Mouse (Mus musculus) hindbrain, embryonic 11.5 days (tissue): Measurements from ENCODE around the gene Rab3c. TPM values are rescaled to one million over a fixed set of nuclear protein-coding genes. Genes with fewer than 3 reads are reported as not detected.

ENCODE experiments used
- ATAC-seq: fragments of 200-750 bp; cut with Nextera tagmentation; 2 replicates; pipeline ENCODE4 v1.8.0; 2017; ENCODE audit warnings: mild to moderate bottlenecking, moderate TSS enrichment, moderate library complexity; ENCODE audit not compliant: low FRiP score
- DNase-seq: peaks from one replicate; pipeline ENCODE4 v3.0.0-alpha.2; 2015; ENCODE audit warnings: low spot score
- H3K27ac ChIP-seq: fragments of 300-500 bp; sonication (generic); 2 replicates; pipeline ENCODE4 v1.5.1; 2014; ENCODE audit warnings: mild to moderate bottlenecking, low read depth, low read length
- H3K27me3 ChIP-seq: fragments of 300-500 bp; sonication (generic); 2 replicates; pipeline ENCODE4 v1.6.1; 2014; ENCODE audit warnings: mild to moderate bottlenecking, low read length, moderate library complexity, mixed read lengths; ENCODE audit not compliant: control insufficient read depth, insufficient read depth
- H3K36me3 ChIP-seq: fragments of 300-500 bp; sonication (generic); 2 replicates; pipeline ENCODE4 v1.6.1; 2014; ENCODE audit warnings: mild to moderate bottlenecking, low read length, moderate library complexity, mixed read lengths; ENCODE audit not compliant: control insufficient read depth, insufficient read depth
- H3K4me1 ChIP-seq: fragments of 300-500 bp; sonication (generic); replicated peaks from 2 replicates; pipeline ENCODE4 v1.6.1; 2014; ENCODE audit warnings: low read length, mixed read lengths; ENCODE audit not compliant: control insufficient read depth, insufficient read depth
- H3K4me2 ChIP-seq: fragments of 300-500 bp; sonication (generic); replicated peaks from 2 replicates; pipeline ENCODE4 v1.6.1; 2014; ENCODE audit warnings: mild to moderate bottlenecking, low read depth, low read length
- H3K4me3 ChIP-seq: fragments of 300-500 bp; sonication (generic); 2 replicates; pipeline ENCODE4 v1.5.1; 2014; ENCODE audit warnings: low read depth, low read length
- H3K9ac ChIP-seq: fragments of 300-500 bp; sonication (generic); 2 replicates; pipeline ENCODE4 v1.6.1; 2014; ENCODE audit warnings: low read depth, low read length
- H3K9me3 ChIP-seq: fragments of 300-500 bp; sonication (generic); 2 replicates; pipeline ENCODE4 v1.6.1; 2016; ENCODE audit warnings: low read length; ENCODE audit not compliant: control insufficient read depth
- WGBS: fragments of 180-500 bp; shearing (Covaris S2); extraction: QIAGEN DNeasy Blood & Tissue Kit; methylation state at CpG from one replicate; pipeline ENCODE4 v1.1.7; 2014; 5-methylcytosine and 5-hydroxymethylcytosine counted together
- polyA plus RNA-seq: library from polyadenylated mRNA; unstranded; fragments of >200 nt; fragmentation: Nextera tagmentation; extraction: Ambion mirVana; gene quantifications from 2 replicates; pipeline ENCODE4 v1.2.1, GENCODE M21; 2014

Rab3c gene
- polyA plus RNA-seq, 1 experiment from 2014 or later: 60.1 TPM

DNA sequence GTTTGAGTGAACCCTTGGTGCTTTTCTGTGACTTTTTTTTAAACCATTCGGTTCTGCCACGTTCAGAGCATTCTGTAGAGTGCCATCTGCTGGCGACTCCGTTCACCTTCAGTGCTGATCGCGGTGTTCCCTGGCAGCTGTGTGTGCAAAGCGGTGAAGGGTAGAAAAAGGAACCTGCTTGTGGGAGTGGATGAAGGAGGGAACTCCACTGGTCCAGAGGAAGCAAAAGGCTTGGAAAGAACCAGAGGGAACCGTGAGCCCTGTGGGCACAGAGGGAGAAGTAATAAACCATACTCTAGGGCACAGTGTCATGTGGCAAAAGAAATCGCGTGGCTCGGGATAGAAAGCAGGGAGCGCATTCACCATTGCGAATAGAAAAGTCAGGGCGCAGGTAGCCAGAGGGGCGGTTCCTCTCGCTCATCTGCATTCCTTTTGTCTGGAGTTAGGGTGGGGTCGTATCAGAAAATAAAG, 262.3 kb downstream of the Rab3c start:
- Histone ChIP-seq H3K36me3 (no peaks in the 10 kb centered on the region), H3K4me2 (peak overlapping the region; percentile 86), H3K27ac (0 out of 2 replicates have a peak overlapping the region, but pooled peaks have one; percentile 47), H3K4me3 (peak overlapping the region; percentile 35), H3K9ac (peak overlapping the region; percentile 65), H3K9me3 (no peaks in the 10 kb centered on the region), H3K27me3 (no peaks in the 10 kb centered on the region), H3K4me1 (no peaks in the 10 kb centered on the region)
- WGBS: 1% methylated on average over 17 of the region's 17 CpGs
- peak; percentile 67 for ATAC-seq
- DNase-seq: peak; percentile 90

DNA sequence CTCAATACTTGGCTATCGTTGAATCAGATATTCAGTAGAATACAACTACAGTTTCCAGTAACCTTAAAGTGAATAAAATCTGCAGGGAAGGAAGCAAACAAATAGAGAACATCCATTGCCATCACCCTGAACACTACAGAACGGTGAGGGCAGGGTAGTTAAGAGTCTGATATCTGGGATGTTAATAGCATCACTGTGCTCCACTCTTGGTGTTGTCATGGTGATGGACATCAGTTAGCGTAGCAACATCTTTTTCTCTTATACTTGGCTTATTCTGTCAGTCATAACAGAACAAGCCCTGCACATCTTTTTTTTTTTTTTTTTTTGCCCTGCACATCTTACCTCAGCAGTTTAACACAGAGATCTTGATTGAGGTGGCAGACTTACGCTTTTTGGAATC, 268.8 kb downstream of the Rab3c start:
- Histone ChIP-seq H3K9ac (no peak overlapping the region), H3K4me3 (no peak overlapping the region), H3K4me2 (no peak overlapping the region), H3K36me3 (no peaks in the 10 kb centered on the region), H3K4me1 (no peaks in the 10 kb centered on the region; the same call in 1 of the 2 replicates), H3K27me3 (no peaks in the 10 kb centered on the region), H3K27ac (no peak overlapping the region), H3K9me3 (no peaks in the 10 kb centered on the region)
- no peak for ATAC-seq
- no peak for DNase-seq
- 85% methylated on average over 4 of the region's 4 CpGs for WGBS

DNA sequence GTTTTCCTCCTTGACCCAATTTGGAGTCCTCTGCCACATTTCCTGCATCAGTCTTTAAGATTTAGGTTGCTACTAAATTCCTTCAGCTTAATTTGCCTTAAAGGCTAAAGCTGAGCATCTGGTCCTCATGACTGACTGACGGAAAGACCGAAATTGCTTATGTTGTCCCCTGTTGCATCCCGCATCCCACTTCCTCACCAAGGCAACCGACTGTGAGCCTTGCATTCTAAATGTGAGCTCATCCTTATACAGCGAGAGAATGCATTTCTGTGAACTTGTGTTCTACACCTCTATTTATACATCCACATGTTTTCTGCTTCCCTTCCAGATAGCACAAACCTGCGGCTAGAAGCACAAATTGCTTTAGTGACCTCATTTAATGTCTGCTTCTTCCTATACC, 269.9 kb downstream of the Rab3c start:
- Histone ChIP-seq H3K4me1 (no peaks in the 10 kb centered on the region; the same call in 1 of the 2 replicates), H3K9ac (no peak overlapping the region), H3K4me3 (no peak overlapping the region), H3K27me3 (no peaks in the 10 kb centered on the region), H3K9me3 (no peaks in the 10 kb centered on the region), H3K4me2 (no peak overlapping the region), H3K36me3 (no peaks in the 10 kb centered on the region), H3K27ac (no peak overlapping the region)
- no peak for ATAC-seq
- 69% methylated on average over 6 of the region's 6 CpGs for WGBS
- no peak for DNase-seq

DNA sequence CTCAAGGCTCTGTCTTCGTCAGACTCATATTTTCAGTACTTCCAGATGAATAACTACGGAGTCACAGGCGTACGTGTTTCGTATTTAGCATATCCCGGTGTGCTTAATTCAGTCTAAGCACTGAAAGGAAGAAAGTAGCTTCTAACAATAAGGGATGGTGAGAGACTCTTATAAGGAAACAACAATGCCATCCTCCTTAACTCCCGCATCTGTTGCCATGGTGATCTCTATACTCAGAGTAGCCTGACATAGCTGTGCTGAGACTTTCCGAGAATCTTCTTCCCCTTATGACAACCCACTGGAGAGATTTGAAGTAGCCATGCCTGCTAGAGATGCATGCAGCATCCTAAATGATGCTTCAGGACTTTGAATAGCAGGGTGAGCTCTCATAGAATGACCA, 272.3 kb downstream of the Rab3c start:
- Histone ChIP-seq H3K27me3 (no peaks in the 10 kb centered on the region), H3K4me3 (no peak overlapping the region), H3K36me3 (no peaks in the 10 kb centered on the region), H3K4me1 (no peaks in the 10 kb centered on the region; the same call in 1 of the 2 replicates), H3K9ac (no peak overlapping the region), H3K9me3 (no peaks in the 10 kb centered on the region), H3K4me2 (no peak overlapping the region), H3K27ac (no peak overlapping the region)
- 42% methylated on average over 8 of the region's 8 CpGs for WGBS
- ATAC-seq: no peak
- peak; percentile 30 for DNase-seq

DNA sequence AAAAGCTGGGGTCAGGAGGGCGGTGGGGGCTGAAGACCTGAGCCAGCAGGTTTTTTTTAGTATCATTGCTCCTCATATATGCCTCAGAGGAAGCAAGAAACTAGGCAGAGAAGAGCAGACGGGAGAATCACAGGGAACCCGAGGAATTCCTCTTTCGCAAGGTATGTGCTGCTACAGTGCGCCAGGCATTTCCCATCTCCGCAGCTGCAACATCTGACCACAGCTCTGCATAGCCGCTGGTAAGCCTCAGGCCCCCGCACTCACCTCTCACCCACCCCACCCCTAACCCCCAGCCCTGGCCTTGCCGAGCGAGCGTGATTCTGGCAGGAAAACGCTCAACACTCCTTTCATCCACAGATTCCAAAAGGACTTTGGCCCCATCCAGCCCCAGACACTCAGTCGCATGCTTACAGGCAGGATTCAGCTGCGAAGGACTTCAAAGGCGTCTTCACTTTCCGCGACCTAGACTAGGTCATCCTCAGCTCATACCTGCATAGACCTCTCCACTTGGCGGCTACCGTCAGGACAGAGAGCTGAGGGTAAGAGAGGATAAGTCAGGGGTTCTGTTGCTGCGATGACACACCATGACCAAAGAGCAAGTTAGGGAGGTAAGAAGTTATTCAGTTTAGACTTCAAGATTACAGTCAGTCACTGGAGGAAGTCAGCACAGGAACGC, 274.6 kb downstream of the Rab3c start:
- H3K27me3 ChIP-seq: no peaks in the 10 kb centered on the region
- H3K9me3 ChIP-seq: no peaks in the 10 kb centered on the region
- H3K36me3 ChIP-seq: no peaks in the 10 kb centered on the region
- 45% methylated on average over 21 of the region's 21 CpGs for WGBS
- no peak overlapping the region for H3K9ac ChIP-seq
- no peak overlapping the region for H3K4me3 ChIP-seq
- DNase-seq (no peak), ATAC-seq (no peak)
- H3K4me1 ChIP-seq: no peaks in the 10 kb centered on the region; the same call in 1 of the 2 replicates
- H3K4me2 ChIP-seq: no peak overlapping the region
- H3K27ac ChIP-seq: no peak overlapping the region

Other genes starting within 250 kb of the Rab3c start
- gene Gapt, start 76.2 kb upstream of the Rab3c start, polyA plus RNA-seq: 0.21 and 0.25 TPM in 2 replicates
- gene Plk2, start 114.0 kb upstream of the Rab3c start, polyA plus RNA-seq: 103 and 108 TPM in 2 replicates